Mouse (Mus musculus) cerebellum, adult 2 months (tissue): Measurements from ENCODE around the gene Pank4.

ENCODE experiments used
- CTCF ChIP-seq: fragments of 200-500 bp; IDR thresholded peaks from 2 replicates; pipeline ENCODE4 v1.5.1; 2011; ENCODE audit warnings: low read depth, mild to moderate bottlenecking, control low read depth, low read length, moderate library complexity, borderline replicate concordance; ENCODE audit not compliant: insufficient read depth
- POLR2A ChIP-seq: fragments of 200-500 bp; IDR thresholded peaks from 2 replicates; pipeline ENCODE4 v1.6.1; 2011; ENCODE audit warnings: low read length, control low read depth, borderline replicate concordance; ENCODE audit not compliant: insufficient read depth

GRCm38 (mm10) chr4:154914707-154915106, 49.2 kb upstream of the Pank4 start:
- no peak for TF ChIP-seq CTCF
- no peak for TF ChIP-seq POLR2A
